In the genomic region with DNA sequence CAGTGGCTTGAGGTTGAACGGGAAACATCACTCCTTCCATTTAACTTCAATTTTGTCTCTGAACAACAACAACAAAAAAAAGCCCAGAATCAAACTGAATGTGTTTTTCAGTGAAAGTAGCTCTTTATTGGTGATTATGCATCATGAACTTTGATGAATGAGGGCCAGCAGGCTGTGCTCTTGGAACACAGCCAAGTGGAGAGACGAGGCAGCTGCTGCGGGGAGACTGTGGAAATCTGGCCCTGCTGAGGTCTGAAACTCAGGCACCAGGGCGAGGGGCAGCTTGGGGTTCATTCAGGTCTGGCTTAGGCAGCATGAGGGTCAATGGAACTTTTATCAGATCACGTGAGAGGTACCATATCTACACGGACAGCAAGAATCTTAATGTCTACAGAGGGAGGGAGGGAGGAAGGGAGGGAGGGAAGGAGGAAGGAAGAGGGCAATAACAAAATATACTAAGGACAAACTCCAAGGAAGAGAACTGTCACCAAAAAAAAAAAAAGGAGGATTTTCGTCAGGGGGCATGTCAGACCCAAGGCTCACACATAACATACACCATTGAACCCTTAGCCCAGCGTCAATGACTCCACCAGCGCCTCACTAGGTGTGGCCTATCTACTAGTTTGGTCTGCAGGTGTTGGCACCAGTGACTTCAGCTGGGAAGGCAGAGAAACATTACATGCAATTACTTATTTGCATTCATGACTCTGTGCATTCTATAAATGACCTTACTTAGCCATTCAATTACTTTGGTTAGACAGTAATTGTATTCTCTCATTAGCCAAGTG, we compare ENCODE assay signal across 8 mouse cellular contexts.
DNase-seq lines count a peak whose midpoint lies in the region; ATAC-seq lines count a peak whose summit lies in the region.

No protein-coding gene starts in this region.

- no peaks in the 10 kb centered on the region for H3K27me3 ChIP-seq in forebrain, embryonic 11.5 days (ENCODE audit: control insufficient read depth, insufficient read depth, low read length)
- no peaks in the 10 kb centered on the region for H3K27me3 ChIP-seq in forebrain, embryonic 10.5 days (ENCODE audit: poor library complexity, severe bottlenecking)
- no peaks in the 10 kb centered on the region for H3K27me3 ChIP-seq in heart, embryonic 10.5 days (ENCODE audit: insufficient read depth, poor library complexity, severe bottlenecking)
- no peaks in the 10 kb centered on the region for H3K27me3 ChIP-seq in midbrain, embryonic 14.5 days (ENCODE audit: control insufficient read depth, insufficient read depth, low read length)

- H3K4me1 ChIP-seq in forebrain, embryonic 11.5 days (replicated peaks; ENCODE audit: control insufficient read depth, insufficient read depth, low read length): no peaks in the 10 kb centered on the region; the same call in 1 of the 2 replicates
- H3K4me1 ChIP-seq in forebrain, embryonic 10.5 days: 0 out of 2 replicates have a peak, but pooled peaks cover 6% of the 10 kb centered on the region
- H3K4me1 ChIP-seq in heart, embryonic 10.5 days: peaks cover 28% of the 10 kb centered on the region
- peaks cover 19% of the 10 kb centered on the region for H3K4me1 ChIP-seq in midbrain, embryonic 14.5 days (ENCODE audit: control insufficient read depth, insufficient read depth, low read length)

- no peak overlapping the region for H3K4me3 ChIP-seq in forebrain, embryonic 11.5 days (ENCODE audit: low read depth, low read length)
- no peak overlapping the region for H3K4me3 ChIP-seq in forebrain, embryonic 10.5 days
- no peak overlapping the region for H3K4me3 ChIP-seq in heart, embryonic 10.5 days
- H3K4me3 ChIP-seq in midbrain, embryonic 14.5 days (replicated peaks; ENCODE audit: low read depth, low read length): no peak overlapping the region

- H3K4me2 ChIP-seq in forebrain, embryonic 11.5 days (ENCODE audit: low read depth, low read length, severe bottlenecking): no peak overlapping the region
- H3K4me2 ChIP-seq in midbrain, embryonic 14.5 days (ENCODE audit: low read length): no peak overlapping the region

- no peak overlapping the region for H3K27ac ChIP-seq in forebrain, embryonic 11.5 days (ENCODE audit: low read depth, low read length)
- H3K27ac ChIP-seq in forebrain, embryonic 10.5 days: no peak overlapping the region
- H3K27ac ChIP-seq in heart, embryonic 10.5 days: peak overlapping the region; percentile 72; the same call in 1 of the 2 replicates
- no peak overlapping the region for H3K27ac ChIP-seq in midbrain, embryonic 14.5 days (replicated peaks; ENCODE audit: low read depth, low read length)

- H3K9ac ChIP-seq in forebrain, embryonic 11.5 days (ENCODE audit: low read length): no peak overlapping the region
- no peak overlapping the region for H3K9ac ChIP-seq in midbrain, embryonic 14.5 days (replicated peaks; ENCODE audit: low read length)

- WGBS in forebrain, embryonic 11.5 days: 50% methylated on average over 9 of the region's 9 CpGs
- WGBS in forebrain, embryonic 10.5 days: 70% methylated on average over 9 of the region's 9 CpGs
- WGBS in heart, embryonic 10.5 days: 49% methylated on average over 9 of the region's 9 CpGs
- WGBS in midbrain, embryonic 14.5 days: 37% methylated on average over 9 of the region's 9 CpGs

- DNase-seq in forebrain, embryonic 11.5 days (ENCODE audit: low spot score): peak; percentile 67
- DNase-seq in forebrain, embryonic 10.5 days (ENCODE audit: extremely low spot score, low spot score): no peak
- DNase-seq in cerebellum, adult 18-20 months: peak; percentile 54 to 59
- DNase-seq in heart, embryonic 10.5 days (ENCODE audit: low spot score): peak; percentile 79
- peak; percentile 4 to 10 for DNase-seq in kidney, adult 8-10 months
- DNase-seq in midbrain, embryonic 14.5 days: peak; percentile 82
- no peak for DNase-seq in frontal cortex, adult 2 months (ENCODE audit: extremely low spot score in 1 of 2, low spot score in 1 of 2)

- no peaks in the 10 kb centered on the region for H3K9me3 ChIP-seq in forebrain, embryonic 11.5 days (ENCODE audit: control insufficient read depth, low read length)
- H3K9me3 ChIP-seq in forebrain, embryonic 10.5 days: no peaks in the 10 kb centered on the region
- H3K9me3 ChIP-seq in heart, embryonic 10.5 days: no peaks in the 10 kb centered on the region
- no peaks in the 10 kb centered on the region for H3K9me3 ChIP-seq in midbrain, embryonic 14.5 days (ENCODE audit: control insufficient read depth, low read length)

- no peaks in the 10 kb centered on the region for H3K36me3 ChIP-seq in forebrain, embryonic 11.5 days (ENCODE audit: control insufficient read depth, insufficient read depth, low read length)
- H3K36me3 ChIP-seq in forebrain, embryonic 10.5 days (replicated peaks): no peaks in the 10 kb centered on the region
- no peaks in the 10 kb centered on the region for H3K36me3 ChIP-seq in heart, embryonic 10.5 days
- no peaks in the 10 kb centered on the region for H3K36me3 ChIP-seq in midbrain, embryonic 14.5 days (ENCODE audit: control insufficient read depth, insufficient read depth, low read length)

- ATAC-seq in forebrain, embryonic 11.5 days (replicated peaks; ENCODE audit: low FRiP score): peak; percentile 74
- peak; percentile 77 for ATAC-seq in midbrain, embryonic 14.5 days (ENCODE audit: low FRiP score, low TSS enrichment)
- no peak for ATAC-seq in inflammation-experienced regulatory T-cells, adult 6 months

Comparison
In these comparisons a context has a peak if more than half of its experiments do, and no peak if none do; other contexts are left out.
1. DNase-seq: peak in forebrain, embryonic 11.5 days (single experiment), cerebellum, adult 18-20 months (2 of 2), heart, embryonic 10.5 days (single experiment), kidney, adult 8-10 months (2 of 2) and midbrain, embryonic 14.5 days (single experiment); none in forebrain, embryonic 10.5 days (single experiment) and frontal cortex, adult 2 months (0 of 2).